Mouse (Mus musculus): ENCODE data around the gene Defb43. TPM values are rescaled to one million over a fixed set of nuclear protein-coding genes. Genes with fewer than 3 reads are reported as not detected.

The Defb43 gene
- not detected in 2 replicates for polyA plus RNA-seq (2014; fragmentation: Nextera tagmentation; extraction: Ambion mirVana)

- H3K4me3 ChIP-seq (ENCODE audit: low read depth, low read length), result no peak within 1 kb of the TSS
- no peaks in the 10 kb centered on the region for H3K27me3 ChIP-seq (replicated peaks; ENCODE audit: control insufficient read depth, insufficient read depth, low read length)
- 92% methylated on average over 5 of the region's 5 CpGs for WGBS
- no peaks in the 10 kb centered on the region for H3K9me3 ChIP-seq (ENCODE audit: control insufficient read depth, low read length)
- no peak for DNase-seq (ENCODE audit: low spot score)
- no peak within 1 kb of the TSS for H3K4me2 ChIP-seq
- H3K9ac ChIP-seq (ENCODE audit: low read depth, low read length), result no peak within 1 kb of the TSS
- no peaks in the 10 kb centered on the region for H3K4me1 ChIP-seq (replicated peaks; ENCODE audit: control insufficient read depth, insufficient read depth, low read length)
- H3K27ac ChIP-seq (ENCODE audit: low read depth, low read length), result no peak within 1 kb of the TSS
- no peaks in the 10 kb centered on the region for H3K36me3 ChIP-seq (ENCODE audit: control insufficient read depth, insufficient read depth, low read length)
- ATAC-seq (replicated peaks; ENCODE audit: low FRiP score), result no peak
Observed at GRCm38 (mm10) chr14:63011471-63011870, at the start of gene Defb43. Defb43 (plus strand) TSS chr14:63011771.

- Histone ChIP-seq H3K4me3 (ENCODE audit: low read depth, low read length) (no peak overlapping the region), H3K4me2 (no peak overlapping the region), H3K27ac (ENCODE audit: low read depth, low read length) (no peak overlapping the region), H3K4me1 (replicated peaks; ENCODE audit: control insufficient read depth, insufficient read depth, low read length) (no peaks in the 10 kb centered on the region), H3K9me3 (ENCODE audit: control insufficient read depth, low read length) (no peaks in the 10 kb centered on the region), H3K27me3 (replicated peaks; ENCODE audit: control insufficient read depth, insufficient read depth, low read length) (no peaks in the 10 kb centered on the region), H3K36me3 (ENCODE audit: control insufficient read depth, insufficient read depth, low read length) (no peaks in the 10 kb centered on the region), H3K9ac (ENCODE audit: low read depth, low read length) (no peak overlapping the region)
- DNase-seq (ENCODE audit: low spot score), result no peak
- no peak for ATAC-seq (replicated peaks; ENCODE audit: low FRiP score)
- WGBS, result 85% methylated on average over 4 of the region's 4 CpGs
Observed at GRCm38 (mm10) chr14:62963632-62964031, 47.9 kb upstream of the Defb43 start.

GRCm38 (mm10) chr14:62965342-62965741 lies 46.2 kb upstream of the Defb43 start:
- Histone ChIP-seq H3K4me3 (ENCODE audit: low read depth, low read length) (no peak overlapping the region), H3K4me1 (replicated peaks; ENCODE audit: control insufficient read depth, insufficient read depth, low read length) (no peaks in the 10 kb centered on the region), H3K27ac (ENCODE audit: low read depth, low read length) (no peak overlapping the region), H3K27me3 (replicated peaks; ENCODE audit: control insufficient read depth, insufficient read depth, low read length) (no peaks in the 10 kb centered on the region), H3K36me3 (ENCODE audit: control insufficient read depth, insufficient read depth, low read length) (no peaks in the 10 kb centered on the region), H3K9me3 (ENCODE audit: control insufficient read depth, low read length) (no peaks in the 10 kb centered on the region), H3K4me2 (no peak overlapping the region; the same call in 1 of the 2 replicates), H3K9ac (ENCODE audit: low read depth, low read length) (no peak overlapping the region)
- DNase-seq (ENCODE audit: low spot score), result no peak
- WGBS, result 82% methylated on average over 5 of the region's 5 CpGs
- ATAC-seq (replicated peaks; ENCODE audit: low FRiP score), result no peak

DNA sequence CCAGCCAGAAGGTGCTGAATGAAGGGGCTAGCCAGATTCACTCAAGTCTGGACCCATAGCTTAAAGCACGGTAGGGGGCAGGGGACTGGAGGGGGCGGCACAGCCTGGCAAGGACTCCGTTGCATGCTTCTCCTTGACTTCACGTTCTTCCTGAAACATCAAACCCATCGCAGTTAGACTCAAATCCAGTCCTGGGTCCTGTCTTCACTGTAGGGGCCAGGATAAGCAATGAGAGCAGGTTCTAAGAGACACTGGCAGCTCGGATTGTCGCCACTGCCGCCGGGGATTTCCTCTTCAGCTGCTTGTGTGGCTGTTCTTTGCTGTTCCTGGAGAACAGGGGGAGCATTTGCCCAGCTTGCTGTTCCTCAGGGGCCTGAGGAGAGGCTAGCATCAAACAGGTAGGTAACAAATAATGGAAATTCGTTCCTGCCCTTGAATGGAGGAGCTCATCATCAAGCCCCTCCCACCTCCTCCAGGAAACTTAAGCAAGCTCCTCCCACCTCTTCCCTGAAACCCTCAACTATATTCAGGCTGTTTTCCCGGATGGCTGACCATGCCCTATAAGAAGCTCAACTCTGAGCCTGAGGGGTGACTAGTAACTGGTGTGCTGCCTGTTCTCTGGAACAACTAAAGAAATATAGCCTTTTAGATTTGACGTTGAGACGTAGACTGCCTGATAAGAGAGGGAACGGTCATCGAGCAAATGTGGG lies 45.6 kb upstream of the Defb43 start:
- Histone ChIP-seq H3K36me3 (ENCODE audit: control insufficient read depth, insufficient read depth, low read length) (no peaks in the 10 kb centered on the region), H3K9me3 (ENCODE audit: control insufficient read depth, low read length) (no peaks in the 10 kb centered on the region), H3K4me3 (ENCODE audit: low read depth, low read length) (peak overlapping the region; percentile 21; the same call in 1 of the 2 replicates), H3K27ac (ENCODE audit: low read depth, low read length) (no peak overlapping the region), H3K4me1 (replicated peaks; ENCODE audit: control insufficient read depth, insufficient read depth, low read length) (no peaks in the 10 kb centered on the region), H3K27me3 (replicated peaks; ENCODE audit: control insufficient read depth, insufficient read depth, low read length) (no peaks in the 10 kb centered on the region), H3K9ac (ENCODE audit: low read depth, low read length) (no peak overlapping the region), H3K4me2 (peak overlapping the region; percentile 57)
- ATAC-seq (replicated peaks; ENCODE audit: low FRiP score) (no peak), DNase-seq (ENCODE audit: low spot score) (no peak)
- WGBS, result 29% methylated on average over 15 of the region's 15 CpGs

- WGBS, result 10% methylated on average over 5 of the region's 5 CpGs
- H3K27ac ChIP-seq (ENCODE audit: low read depth, low read length), result no peak overlapping the region
- H3K9me3 ChIP-seq (ENCODE audit: control insufficient read depth, low read length), result no peaks in the 10 kb centered on the region
- no peak for ATAC-seq (replicated peaks; ENCODE audit: low FRiP score)
- no peak overlapping the region for H3K9ac ChIP-seq (ENCODE audit: low read depth, low read length)
- H3K4me1 ChIP-seq (replicated peaks; ENCODE audit: control insufficient read depth, insufficient read depth, low read length), result no peaks in the 10 kb centered on the region
- DNase-seq (ENCODE audit: low spot score), result peak; percentile 54
- no peak overlapping the region for H3K4me3 ChIP-seq (ENCODE audit: low read depth, low read length)
- H3K36me3 ChIP-seq (ENCODE audit: control insufficient read depth, insufficient read depth, low read length), result no peaks in the 10 kb centered on the region
- no peaks in the 10 kb centered on the region for H3K27me3 ChIP-seq (replicated peaks; ENCODE audit: control insufficient read depth, insufficient read depth, low read length)
- H3K4me2 ChIP-seq, result no peak overlapping the region; the same call in 1 of the 2 replicates
Observed at GRCm38 (mm10) chr14:62975046-62975445, 36.5 kb upstream of the Defb43 start.

DNA sequence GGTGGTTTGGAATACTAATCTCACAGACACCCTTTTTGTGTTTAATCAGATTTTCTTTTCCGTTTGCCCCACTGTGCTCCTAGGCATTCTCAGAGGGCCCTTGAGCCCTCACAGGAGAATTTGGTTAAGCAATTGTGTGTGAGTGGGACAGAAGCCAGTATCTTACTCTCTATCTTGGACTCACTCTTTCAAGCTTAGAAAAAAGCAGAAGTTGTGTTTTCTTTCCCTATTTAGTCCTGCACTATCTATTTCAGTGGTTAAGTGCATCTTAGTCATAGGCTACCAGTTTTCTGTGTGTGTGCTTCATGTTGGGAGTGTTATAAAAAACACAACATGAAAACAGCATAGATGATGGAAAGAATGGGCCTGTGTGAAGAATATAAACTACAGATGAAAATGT lies 31.8 kb upstream of the Defb43 start:
- ATAC-seq (replicated peaks; ENCODE audit: low FRiP score), result no peak
- Histone ChIP-seq H3K27ac (ENCODE audit: low read depth, low read length) (no peak overlapping the region), H3K36me3 (ENCODE audit: control insufficient read depth, insufficient read depth, low read length) (no peaks in the 10 kb centered on the region), H3K27me3 (replicated peaks; ENCODE audit: control insufficient read depth, insufficient read depth, low read length) (no peaks in the 10 kb centered on the region), H3K4me2 (no peak overlapping the region), H3K9me3 (ENCODE audit: control insufficient read depth, low read length) (no peaks in the 10 kb centered on the region), H3K4me3 (ENCODE audit: low read depth, low read length) (no peak overlapping the region), H3K4me1 (replicated peaks; ENCODE audit: control insufficient read depth, insufficient read depth, low read length) (no peaks in the 10 kb centered on the region), H3K9ac (ENCODE audit: low read depth, low read length) (no peak overlapping the region)
- WGBS, result 43% methylated on average over 1 of the region's 1 CpGs
- DNase-seq (ENCODE audit: low spot score), result no peak

DNA sequence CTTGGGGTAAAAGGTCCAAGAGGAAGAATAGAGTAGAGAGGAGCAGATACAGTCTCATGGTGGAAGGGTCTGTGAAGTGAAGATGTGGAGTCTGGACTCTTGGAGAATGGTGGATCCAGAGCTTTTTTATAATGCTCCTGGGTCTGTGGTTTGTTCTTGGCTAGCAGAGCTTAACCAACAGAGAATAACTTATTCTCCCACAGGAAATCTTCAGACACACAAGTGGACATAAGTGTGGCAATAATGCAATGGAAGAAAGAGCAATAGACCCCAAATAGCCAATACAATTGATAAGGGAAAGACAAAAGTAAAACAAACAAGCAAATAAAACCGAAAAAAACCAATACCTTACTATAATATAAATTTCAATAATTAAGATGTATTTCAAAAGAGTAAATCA lies 27.2 kb upstream of the Defb43 start, which contains the start of gene Defb48:
Gene Defb48 (minus strand): TSS at position 101 of the 400 bp plus-strand sequence.
- 64% methylated on average over 1 of the region's 1 CpGs for WGBS
- no peak within 1 kb of the TSS for H3K4me2 ChIP-seq
- no peak within 1 kb of the TSS for H3K27ac ChIP-seq (ENCODE audit: low read depth, low read length)
- H3K27me3 ChIP-seq (replicated peaks; ENCODE audit: control insufficient read depth, insufficient read depth, low read length), result no peaks in the 10 kb centered on the region
- H3K36me3 ChIP-seq (ENCODE audit: control insufficient read depth, insufficient read depth, low read length), result no peaks in the 10 kb centered on the region
- no peak within 1 kb of the TSS for H3K4me3 ChIP-seq (ENCODE audit: low read depth, low read length)
- no peak for ATAC-seq (replicated peaks; ENCODE audit: low FRiP score)
- H3K9me3 ChIP-seq (ENCODE audit: control insufficient read depth, low read length), result no peaks in the 10 kb centered on the region
- no peak within 1 kb of the TSS for H3K9ac ChIP-seq (ENCODE audit: low read depth, low read length)
- no peak for DNase-seq (ENCODE audit: low spot score)
- H3K4me1 ChIP-seq (replicated peaks; ENCODE audit: control insufficient read depth, insufficient read depth, low read length), result no peaks in the 10 kb centered on the region

- no peak overlapping the region for H3K4me3 ChIP-seq (ENCODE audit: low read depth, low read length)
- no peaks in the 10 kb centered on the region for H3K4me1 ChIP-seq (replicated peaks; ENCODE audit: control insufficient read depth, insufficient read depth, low read length)
- no peaks in the 10 kb centered on the region for H3K36me3 ChIP-seq (ENCODE audit: control insufficient read depth, insufficient read depth, low read length)
- ATAC-seq (replicated peaks; ENCODE audit: low FRiP score), result no peak
- no peak overlapping the region for H3K4me2 ChIP-seq
- WGBS, result 37% methylated on average over 3 of the region's 3 CpGs
- no peaks in the 10 kb centered on the region for H3K9me3 ChIP-seq (ENCODE audit: control insufficient read depth, low read length)
- no peaks in the 10 kb centered on the region for H3K27me3 ChIP-seq (replicated peaks; ENCODE audit: control insufficient read depth, insufficient read depth, low read length)
- no peak overlapping the region for H3K9ac ChIP-seq (ENCODE audit: low read depth, low read length)
- DNase-seq (ENCODE audit: low spot score), result no peak
- H3K27ac ChIP-seq (ENCODE audit: low read depth, low read length), result no peak overlapping the region
Observed at GRCm38 (mm10) chr14:62991271-62991670, 20.3 kb upstream of the Defb43 start.

DNA sequence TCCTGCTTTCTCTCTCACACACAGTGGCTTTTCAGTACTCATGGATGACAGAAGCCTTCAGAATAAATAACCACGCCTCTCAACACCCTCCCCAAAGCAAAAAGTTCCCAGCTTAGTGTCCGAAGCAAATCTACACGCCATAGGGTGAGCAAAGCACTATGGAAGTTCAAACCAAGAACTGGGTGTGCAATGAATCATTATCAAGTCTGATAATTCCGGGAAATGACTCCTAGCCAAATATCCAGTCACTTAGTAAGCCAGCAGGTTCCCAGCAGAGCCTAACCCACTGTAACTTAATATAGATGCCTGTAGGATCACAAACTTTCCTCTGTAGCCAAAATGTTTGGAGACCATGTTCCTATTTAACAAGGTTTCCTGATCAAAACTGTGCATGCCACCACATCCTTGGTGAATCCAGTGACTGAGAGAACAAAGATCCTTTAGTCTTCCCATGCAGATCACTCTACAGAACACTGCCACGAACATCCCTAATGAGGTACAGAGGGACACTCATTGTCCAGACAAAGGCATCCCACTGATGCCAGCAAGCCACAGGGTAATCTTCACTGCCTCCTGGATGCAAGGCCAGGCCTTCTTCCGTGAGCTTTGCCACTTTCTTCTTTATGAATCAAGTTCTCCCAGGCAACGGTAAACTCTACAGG lies 19.6 kb upstream of the Defb43 start:
- 74% methylated on average over 7 of the region's 7 CpGs for WGBS
- no peak overlapping the region for H3K4me3 ChIP-seq (ENCODE audit: low read depth, low read length)
- H3K36me3 ChIP-seq (ENCODE audit: control insufficient read depth, insufficient read depth, low read length), result no peaks in the 10 kb centered on the region
- ATAC-seq (replicated peaks; ENCODE audit: low FRiP score) (no peak), DNase-seq (ENCODE audit: low spot score) (no peak)
- H3K4me2 ChIP-seq, result no peak overlapping the region
- no peak overlapping the region for H3K27ac ChIP-seq (ENCODE audit: low read depth, low read length)
- no peak overlapping the region for H3K9ac ChIP-seq (ENCODE audit: low read depth, low read length)
- H3K27me3 ChIP-seq (replicated peaks; ENCODE audit: control insufficient read depth, insufficient read depth, low read length), result no peaks in the 10 kb centered on the region
- no peaks in the 10 kb centered on the region for H3K4me1 ChIP-seq (replicated peaks; ENCODE audit: control insufficient read depth, insufficient read depth, low read length)
- no peaks in the 10 kb centered on the region for H3K9me3 ChIP-seq (ENCODE audit: control insufficient read depth, low read length)
